Mouse (Mus musculus): ENCODE measurements around the gene Dpp7.

Dpp7 gene

GRCm38 (mm10) chr2:25310180-25310579, 46.0 kb downstream of the Dpp7 start:
- no peak for DNase-seq

- no peak for DNase-seq
Observed at GRCm38 (mm10) chr2:25305587-25306359, 50.4 kb downstream of the Dpp7 start.

DNA sequence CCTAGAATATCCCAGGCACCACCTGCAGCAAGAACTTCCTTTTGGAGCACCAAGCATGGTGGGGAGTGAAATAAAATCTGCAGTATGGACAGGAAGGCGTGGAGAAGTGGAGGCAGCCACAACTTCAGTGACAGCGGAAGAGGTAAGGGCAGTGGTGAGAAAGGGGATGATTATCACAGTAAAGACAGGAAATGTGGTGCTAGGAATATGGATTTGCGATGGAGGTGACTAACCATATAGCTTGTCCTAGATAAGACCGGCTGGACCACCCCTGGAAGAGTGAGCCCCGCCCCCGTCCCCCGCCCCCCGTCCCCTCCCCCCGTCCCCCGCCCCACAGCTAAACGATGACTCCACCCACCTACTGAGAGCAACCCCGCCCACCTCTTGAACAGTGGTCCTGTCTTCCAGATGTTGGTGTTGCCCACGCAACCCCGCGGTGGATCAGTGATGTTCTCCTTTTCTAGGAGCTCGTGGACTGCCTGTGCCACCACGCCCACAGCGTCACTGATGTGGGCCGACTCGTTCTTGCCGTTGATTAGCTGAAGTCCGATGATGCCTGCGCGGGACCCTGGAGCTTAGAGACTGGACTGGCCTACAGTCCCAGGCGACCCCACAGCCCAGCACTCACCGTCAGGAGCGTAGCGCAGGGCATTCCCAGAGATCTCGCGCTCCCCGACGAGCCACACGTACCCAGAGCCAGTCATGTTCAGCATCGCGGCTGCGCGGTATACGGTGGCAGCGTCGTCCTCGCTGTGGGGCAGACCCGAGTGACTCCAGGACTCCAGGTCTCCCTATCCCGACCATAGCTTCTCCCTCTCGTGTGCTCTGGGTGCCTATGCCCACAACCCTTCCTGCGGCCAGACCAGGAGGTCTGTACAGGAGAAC, 51.3 kb downstream of the Dpp7 start:
- DNase-seq, result no peak

- DNase-seq, result no peak
Observed at GRCm38 (mm10) chr2:25303931-25304656, 52.1 kb downstream of the Dpp7 start.

- DNase-seq, result no peak
Observed at GRCm38 (mm10) chr2:25303452-25303851, 52.7 kb downstream of the Dpp7 start.
